Mouse (Mus musculus) gastrocnemius, postnatal 25 days (tissue): Measurements from ENCODE around the gene Padi2. TPM values are rescaled to one million over a fixed set of nuclear protein-coding genes. Genes with fewer than 3 reads are reported as not detected.

Experiments used
- DNase-seq: peaks from one replicate; pipeline ENCODE4 v3.0.0; 2022
- long read RNA-seq, 2 experiments: library from polyadenylated mRNA; stranded (forward); transcript quantifications; one replicate each; pipeline ENCODE4 v2.0.0; 2021
- total RNA-seq, 2 experiments: library from RNA; stranded (reverse); gene quantifications; 1 replicate in 1 of 2; 2 replicates in 1 of 2; pipeline ENCODE4 v1.2.3; 2021

Gene Padi2
- total RNA-seq = 100 to 1,000 TPM; 148 to 165 TPM
- long read RNA-seq, experiment 1, full-length matches to known transcripts = 8 of 56 reads
- long read RNA-seq, experiment 1, partial matches to known transcripts = 1 of 56 reads
- long read RNA-seq, experiment 1, other reads (novel, unspliced or antisense) = 47 of 56 reads
- long read RNA-seq, experiment 2, full-length matches to known transcripts = 49 of 108 reads
- long read RNA-seq, experiment 2, partial matches to known transcripts = 12 of 108 reads
- long read RNA-seq, experiment 2, other reads (novel, unspliced or antisense) = 47 of 108 reads

DNA sequence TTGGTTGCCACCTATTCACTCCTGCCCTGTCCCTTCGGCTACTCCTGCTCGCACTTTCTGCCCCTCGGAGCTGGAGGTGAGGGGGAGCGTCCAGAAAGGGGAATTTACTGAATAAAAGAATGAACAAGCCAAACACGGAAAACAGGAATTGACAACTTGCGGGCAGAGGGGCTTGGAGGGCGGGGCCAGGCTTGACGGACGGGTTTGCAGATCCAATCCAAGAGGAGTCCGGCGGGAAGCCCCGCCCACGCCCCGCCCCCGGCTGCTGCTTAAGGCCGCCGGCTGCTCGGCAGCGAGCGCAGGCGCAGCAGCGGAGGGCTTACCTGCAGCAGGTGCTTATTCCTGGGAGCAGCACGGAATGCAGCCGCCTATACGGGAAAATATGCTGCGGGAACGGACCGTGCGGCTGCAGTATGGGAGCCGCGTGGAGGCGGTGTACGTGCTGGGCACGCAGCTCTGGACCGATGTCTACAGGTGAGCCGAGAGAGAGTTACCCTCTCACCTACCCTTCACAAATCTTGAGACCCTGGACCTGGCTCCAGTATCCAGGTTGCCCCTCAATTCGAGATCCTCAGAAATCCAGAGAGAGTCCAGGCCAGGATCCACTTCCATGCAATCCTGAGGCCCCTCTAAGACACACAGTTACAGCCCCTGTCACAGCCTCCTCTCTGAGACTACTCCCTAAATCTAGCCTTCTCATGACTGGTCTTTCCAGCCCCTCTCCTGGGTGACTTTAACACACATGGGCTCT lies at the start of gene Padi2:
Padi2 (plus strand) TSS at position 269 of the 751 bp plus-strand sequence.
- peak; percentile 79 for DNase-seq

DNA sequence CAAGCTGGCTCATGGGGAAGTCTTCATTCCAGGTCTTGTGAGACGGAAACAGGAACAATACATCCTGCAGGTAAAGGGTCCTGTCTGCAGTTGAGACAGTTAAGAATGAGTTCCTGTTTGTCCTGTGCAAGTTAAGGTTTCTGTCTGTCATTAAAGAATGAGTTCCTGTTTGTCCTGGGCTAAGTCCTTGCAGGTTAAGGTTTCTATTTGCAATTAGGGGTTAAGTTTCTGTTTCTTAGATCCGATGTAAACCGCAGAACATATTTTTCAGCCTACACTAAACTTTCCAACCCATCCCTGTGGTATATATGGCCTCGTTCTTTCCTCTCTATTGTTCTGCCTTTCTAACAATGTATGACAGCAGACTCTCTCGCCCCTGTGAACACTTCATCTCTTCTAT lies 49.1 kb upstream of the Padi2 start:
- DNase-seq = no peak

DNA sequence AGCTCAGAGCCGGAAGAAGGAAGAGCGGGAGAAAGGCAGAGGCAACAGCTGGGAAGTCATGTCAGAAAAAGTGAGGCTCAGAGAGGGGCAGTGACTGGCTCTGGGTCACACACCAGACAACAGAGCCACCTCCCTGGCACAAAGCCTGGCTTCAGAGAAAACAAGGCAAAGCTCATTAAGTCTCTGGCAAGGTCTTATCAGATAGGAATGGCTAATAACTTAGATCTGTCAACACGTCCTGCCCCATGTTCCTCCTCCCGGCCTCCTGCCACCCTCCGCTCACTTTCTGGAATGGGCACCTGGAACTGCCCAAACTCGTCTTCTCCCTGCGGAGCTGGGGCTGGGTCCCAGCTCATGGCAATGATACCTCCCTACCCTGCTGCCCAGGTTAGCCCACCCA lies 48.3 kb upstream of the Padi2 start:
- no peak for DNase-seq

DNA sequence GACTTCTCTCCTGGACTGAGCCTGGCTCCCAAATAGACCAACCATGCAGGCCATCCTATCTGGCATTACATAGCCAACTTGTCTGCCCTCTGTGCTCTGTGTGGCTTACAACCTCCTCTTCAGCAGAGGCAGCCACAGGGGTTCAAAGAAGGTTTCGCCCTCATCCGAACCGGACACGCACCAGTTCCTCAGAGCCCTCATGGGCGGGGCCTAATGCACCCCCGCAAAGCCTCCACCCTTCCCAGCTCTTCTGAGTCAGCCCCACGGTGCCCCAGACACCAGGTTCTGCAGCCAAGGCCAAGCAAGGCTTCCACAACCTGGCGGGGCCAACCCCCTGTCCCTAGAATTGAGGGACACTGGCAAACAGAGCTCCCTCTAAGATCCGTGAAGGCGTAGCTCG lies 46.9 kb upstream of the Padi2 start:
- DNase-seq = no peak

DNA sequence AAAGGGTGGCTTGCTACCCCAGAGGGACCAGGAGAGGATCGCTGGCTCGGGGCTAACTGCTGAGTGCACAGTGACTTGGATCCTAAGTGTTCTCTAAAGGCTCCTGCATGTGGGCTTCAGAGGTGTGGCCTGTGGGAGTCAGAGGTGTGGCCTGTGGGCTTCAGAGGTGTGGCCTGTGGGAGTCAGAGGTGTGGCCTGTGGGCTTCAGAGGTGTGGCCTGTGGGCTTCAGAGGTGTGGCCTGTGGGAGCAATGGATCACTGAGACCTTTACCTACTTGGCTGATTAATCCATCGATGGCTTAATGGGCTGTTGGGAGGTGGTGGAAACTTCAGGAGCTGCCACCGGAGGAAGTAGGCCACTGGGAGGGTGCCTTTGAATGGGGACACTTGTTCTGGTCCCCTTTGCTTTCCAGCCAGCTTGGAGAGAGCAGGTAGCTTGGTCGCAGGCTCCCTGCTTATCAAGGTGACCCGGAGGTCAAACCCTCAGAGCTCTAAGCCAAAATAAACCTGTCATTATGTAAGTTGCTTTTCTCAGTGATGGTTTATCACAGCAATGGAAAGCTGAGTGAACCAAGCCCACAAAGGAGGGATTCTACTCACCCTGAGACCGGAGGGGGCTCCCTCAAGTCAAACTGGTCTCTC lies 45.9 kb upstream of the Padi2 start:
- DNase-seq = no peak

DNA sequence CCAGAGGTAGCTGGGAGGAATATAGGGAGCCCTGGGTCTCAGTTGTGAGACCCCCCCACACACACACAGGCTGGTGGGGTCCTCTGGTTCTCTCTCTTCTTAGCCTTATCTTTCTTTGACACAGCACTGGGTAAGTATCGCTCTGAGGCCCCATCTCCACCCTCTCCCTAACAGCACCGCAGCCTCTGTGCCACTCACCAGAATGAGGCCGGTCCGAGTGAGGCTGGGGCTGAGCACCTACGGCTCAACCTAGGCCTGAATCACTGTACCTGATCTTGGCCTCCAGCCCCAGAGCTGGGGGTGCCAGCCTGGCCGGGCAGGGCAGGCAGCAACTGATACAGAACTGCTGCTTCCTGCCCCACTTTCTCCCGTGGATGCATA lies 45.4 kb upstream of the Padi2 start:
- DNase-seq = no peak

DNA sequence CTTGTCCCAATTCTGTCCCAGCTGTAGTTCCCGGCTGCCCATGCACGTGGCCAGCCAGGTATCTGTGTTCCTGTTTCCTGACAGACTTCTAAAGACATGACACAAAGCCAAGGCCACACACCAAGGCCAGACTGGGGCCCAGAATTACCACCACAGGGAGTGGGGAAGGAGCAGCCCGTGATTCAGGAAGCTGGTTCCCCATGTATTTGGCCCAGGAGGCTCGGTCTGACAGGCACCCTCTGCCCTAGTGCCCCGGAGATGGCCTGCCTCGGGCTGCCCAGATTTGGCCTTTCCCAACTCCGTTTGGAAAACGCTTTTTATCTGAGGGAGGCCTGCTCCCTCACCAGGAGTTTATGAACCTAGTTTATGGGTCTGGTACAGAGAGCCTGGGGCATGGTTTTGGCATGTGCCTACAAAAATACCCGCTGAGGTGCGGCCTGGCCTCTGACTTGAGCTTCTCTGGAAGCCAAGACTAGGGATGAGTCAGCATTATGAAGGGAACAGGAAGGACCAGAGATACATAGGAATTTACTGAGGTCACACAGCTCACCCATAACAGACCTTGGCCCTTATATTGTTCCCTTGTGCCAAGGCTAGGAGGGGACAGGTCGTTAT lies 44.0 kb upstream of the Padi2 start:
- no peak for DNase-seq

DNA sequence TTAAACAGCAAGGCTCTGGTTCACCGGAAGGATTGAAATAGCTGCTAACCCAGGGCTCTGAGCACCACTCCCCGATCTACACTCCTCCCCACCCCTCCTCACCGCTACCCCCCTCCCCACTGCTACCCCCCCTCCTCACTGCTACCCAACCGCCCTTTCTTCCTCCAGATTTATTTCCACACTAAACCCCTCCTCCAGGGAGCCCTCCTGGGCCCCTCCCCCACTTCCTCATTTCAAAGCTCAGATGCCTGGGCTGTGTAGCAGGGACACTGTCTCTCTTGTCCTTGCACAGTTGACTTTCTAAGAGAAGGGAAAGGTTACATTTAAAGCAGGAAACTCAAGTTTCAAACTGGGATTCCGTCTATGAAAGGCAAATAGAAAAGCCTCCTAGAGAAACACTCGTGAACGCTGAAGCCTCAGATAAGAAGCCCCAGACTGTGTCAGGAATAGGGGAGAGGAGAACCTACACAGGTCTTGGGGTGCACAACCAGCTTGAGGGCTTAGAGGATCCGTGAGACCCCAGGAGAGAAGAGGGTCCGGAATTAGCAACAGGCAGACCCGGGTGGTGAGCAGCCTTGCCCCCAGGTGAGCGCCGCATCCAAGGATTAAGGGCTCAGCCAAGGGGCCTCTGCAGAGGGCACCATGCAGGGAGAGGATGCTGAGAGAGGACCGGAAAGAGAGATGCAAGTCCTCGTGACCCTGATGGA lies 37.5 kb upstream of the Padi2 start:
- DNase-seq = no peak

DNA sequence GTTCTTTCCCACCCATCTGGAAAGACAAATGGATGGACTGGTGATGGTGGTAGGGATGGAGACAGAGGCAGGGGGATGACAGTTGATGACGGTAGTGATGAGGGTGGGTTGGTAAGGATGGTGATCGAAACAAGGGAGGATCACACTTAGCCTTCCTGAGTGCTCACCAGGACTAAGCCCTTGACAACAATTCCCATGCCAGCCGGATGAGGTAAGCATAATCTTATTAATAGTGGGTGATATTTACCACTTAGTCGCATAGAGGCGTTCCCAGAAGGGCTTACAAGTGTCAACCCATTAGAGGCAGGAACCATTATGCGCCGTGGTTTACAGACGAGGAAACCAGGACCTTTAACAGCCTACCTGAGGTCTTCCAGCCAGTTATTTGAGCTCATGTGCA lies 36.2 kb upstream of the Padi2 start:
- DNase-seq = no peak

DNA sequence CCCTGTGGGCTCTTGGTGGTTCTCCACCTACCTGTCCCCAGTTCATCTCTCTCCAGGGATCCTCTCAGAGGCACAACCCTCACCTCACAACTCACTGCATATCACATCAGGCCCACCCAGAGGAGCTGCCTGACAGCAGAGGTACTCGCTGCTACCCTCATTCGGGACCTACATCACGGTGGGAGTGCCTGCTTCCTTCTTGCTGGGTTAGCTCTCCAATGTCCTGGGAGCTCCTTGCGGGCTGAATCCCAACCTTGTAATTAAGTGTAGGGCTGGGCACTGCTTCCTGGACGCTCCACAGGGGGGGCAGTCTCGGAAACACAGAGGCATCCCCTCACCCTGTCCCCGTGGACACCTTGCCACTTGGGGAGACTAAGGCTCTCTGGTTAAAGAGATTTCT lies 35.3 kb upstream of the Padi2 start:
- no peak for DNase-seq

DNA sequence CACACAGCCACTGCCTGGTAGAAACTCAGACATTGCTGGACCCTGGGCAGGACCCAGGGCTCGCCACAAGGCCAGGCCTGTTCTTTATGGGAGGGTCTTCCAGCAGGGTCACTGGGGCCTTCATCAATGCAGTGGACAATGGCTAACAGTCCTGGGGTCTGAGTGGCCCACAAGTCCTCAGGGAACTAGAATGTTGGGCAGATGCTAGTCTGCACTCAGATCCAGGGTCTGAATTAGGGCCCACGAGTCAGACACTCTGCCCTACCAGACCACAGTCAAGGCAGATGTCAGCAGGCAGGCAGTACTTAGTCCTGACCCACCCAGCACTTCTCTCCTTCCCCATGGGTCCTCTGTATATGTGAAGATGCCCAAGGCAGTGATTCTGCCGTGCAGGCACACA lies 34.8 kb upstream of the Padi2 start:
- no peak for DNase-seq

DNA sequence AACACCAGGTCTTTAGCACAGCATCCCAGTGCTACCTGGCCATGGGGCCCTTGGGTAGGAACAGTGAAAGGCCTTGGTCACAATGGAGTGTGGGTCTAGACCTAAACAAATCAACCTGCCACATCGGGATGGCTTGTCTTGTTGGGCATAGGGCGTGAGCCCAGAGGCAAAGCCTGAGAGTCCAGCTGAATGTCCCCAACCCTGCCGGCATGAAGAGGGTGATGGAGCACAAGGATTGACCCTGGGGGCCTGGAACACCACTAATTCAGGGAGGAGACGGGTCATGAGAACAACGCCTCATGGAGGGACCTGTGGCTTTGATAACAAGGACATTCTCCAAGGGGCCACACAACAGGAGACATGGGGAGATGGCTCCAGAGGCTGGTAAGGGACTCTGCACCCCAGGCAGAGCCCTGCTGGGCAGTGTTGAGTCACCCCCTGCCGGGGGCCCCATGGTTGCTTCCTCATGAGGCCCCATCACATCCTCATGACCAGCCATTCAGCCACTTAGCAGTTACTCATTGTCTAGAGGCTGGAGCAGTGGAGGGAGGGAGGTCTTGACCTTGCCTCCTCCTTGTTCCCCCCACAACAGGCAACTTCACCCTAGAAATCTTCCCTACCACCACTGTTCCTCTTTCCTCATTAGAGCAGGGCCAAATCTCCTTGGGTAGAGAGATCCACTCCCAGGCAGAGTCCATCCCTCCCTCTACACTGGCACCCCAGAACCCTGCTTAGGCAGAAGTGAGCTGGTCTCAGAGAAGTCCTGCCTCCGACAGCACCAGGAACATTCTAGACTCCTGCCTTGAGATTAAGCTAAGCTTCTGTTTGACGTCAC lies 34.1 kb upstream of the Padi2 start:
- DNase-seq = no peak

DNA sequence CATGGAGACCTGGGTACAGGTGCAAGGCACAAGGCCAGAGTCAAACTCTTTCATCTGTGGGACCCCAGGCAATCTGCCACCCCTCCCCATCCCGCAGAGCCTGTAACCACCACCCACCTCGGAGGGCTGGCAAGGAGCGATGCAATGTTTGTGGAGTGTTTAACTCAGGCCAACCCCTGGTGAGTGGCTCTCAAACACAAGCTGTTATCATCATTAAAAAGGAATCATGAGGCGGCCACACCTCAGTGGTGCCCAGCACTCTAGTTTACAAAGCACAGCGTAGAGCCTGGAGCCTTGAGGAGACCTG lies 33.5 kb upstream of the Padi2 start:
- no peak for DNase-seq

DNA sequence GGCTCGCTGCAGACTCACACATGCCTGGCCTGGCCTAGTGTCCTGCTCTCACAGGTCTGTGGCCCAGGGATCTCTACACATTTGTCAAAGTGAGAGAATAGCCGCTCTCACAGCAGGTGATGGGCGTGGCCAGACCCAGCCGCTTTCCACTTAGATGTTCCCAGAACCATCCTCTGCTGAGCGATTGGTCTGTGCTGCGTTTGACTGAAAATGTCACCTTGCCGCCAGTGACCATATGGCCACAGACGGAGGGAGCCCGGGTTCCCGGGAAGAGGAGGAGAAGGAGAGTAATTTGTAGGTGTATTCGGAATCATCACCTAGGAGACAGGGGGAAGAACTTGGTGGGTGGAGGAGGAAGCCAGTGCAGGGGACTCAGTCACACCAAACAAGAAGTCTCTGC lies 33.1 kb upstream of the Padi2 start:
- DNase-seq = no peak

DNA sequence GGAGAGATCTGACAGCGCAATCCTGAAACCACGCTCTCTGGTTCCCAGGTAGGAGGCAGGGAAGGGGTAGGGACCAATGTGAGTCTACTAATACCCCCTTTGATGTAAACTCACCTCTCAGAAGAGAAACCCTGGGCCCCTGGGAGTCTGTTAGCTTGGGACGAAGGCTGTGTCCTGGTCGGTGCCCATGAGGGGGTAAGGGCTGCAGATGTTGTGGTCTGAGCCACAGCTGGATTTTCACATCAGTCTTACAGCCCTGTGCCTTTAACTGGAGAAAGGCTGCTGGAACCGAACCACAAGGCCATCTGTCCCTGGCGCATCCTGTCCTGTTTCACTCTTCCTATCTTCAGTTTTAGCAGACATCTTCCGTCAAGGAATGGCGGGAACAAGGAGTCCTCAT lies 30.0 kb upstream of the Padi2 start:
- no peak for DNase-seq

DNA sequence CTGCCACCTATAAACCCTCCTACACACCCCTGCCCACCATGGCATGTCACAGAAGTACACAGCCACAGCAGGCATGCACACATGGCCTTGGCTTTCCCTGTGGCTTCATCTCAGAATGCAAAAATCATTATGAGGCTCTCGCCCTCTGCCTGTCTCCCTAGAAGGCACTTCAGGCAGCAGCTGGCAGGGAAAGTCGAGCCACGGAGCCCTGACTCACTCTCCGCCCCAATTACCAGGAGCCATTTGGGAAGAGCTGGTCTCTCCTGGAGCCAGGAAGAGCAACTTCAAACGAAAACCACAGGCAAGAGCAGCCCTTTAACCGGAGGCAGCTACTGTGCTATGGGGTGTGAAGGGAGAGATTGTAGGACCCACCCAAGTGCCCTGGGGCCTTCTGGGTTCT lies 29.5 kb upstream of the Padi2 start:
- no peak for DNase-seq

DNA sequence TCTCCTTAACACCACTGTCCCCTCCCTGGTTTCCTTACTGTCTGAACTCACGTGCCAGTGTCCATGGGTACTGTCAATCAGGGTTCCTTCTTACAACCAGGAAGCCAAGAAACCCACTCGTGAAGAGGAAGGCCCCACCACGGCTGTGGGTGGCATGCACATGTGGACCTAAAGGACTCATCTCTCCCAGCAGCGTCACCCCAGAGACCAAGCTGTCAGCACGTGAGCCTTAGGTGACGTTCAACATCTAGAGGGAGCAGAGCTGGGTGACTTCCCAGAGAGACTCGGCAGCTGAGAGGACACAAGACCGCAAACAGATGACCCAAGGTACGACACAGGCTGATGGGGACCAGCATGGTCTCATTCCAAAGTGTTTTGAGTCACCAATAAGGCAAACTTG lies 28.7 kb upstream of the Padi2 start:
- no peak for DNase-seq

DNA sequence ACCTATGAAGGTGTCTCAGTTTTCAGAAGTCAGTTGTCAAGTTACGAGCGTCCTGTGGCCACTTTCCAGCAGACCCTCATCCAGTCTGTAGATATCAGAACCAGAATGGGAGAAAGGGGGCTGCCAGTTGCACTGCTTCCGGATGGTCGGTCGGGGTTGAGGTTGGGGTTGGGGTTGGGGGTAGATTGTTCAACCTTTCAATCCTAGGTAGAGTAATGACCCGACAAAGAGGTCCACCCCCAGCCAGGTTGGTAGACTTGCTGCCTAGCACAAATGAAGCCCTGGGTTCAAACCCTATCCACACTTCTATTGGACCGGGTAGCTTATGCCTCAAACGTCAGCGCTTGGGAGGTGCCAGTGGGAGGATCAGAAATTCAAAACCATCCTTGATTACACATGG lies 27.5 kb upstream of the Padi2 start:
- DNase-seq = no peak

DNA sequence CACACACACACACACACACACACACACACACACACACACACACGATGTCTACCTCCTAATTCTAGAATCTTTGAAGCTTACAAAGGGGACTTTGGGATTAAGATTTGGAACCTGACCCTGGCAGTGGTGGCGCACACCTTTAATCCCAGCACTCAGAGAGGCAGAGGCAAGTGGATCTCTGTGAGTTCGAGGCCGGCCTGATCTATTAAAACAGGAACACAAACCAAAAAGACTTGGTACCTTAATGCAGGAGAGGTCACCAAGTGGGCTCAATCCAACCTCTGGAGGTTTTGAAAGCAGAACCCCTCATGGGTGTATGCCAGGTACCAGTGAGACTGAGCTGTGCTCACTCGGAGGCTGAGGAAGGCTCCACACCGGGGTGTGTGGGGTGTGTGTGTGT lies 27.0 kb upstream of the Padi2 start:
- DNase-seq = no peak

DNA sequence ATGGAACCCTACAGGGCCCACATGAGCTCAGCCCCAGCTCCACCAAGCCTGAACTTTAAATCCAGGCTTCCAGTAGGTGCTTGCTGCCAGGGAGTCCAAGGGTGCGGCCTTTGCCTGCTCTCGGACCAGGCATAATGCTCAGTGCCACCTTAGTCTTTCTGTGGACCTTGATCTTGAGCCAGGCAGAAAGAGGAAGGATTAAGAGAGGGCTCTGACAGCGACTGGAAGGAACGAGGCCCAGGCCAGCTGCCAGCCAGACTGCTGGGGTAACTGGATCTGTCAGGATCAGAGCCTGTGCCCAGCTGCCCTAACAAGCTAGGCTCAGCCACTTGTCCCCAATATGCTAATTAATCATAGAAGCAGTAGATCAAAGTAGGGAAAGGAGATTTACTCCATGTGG lies 26.4 kb upstream of the Padi2 start:
- peak; percentile 80 for DNase-seq

DNA sequence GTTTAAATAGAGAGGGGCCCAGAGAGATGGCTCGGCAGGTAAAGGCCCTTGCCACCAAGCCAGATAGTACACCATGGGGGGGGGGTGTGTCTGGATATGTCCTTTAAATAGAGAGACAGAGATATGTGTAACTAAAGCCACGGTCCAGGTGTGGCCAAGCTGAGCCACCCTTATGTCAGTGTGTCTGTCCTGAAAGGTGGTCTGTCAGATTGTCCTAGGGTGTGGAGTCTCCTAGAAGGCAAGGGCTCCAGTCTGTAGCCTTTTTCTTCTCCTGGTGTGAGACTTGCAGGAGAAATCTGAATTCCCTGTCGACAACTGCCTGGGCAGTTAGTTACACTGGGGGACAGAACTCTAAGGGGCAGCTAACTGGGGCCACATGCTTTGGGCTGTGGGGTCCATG lies 25.9 kb upstream of the Padi2 start:
- no peak for DNase-seq
